Mouse (Mus musculus): Measurements from ENCODE around the gene Topbp1.

DNA sequence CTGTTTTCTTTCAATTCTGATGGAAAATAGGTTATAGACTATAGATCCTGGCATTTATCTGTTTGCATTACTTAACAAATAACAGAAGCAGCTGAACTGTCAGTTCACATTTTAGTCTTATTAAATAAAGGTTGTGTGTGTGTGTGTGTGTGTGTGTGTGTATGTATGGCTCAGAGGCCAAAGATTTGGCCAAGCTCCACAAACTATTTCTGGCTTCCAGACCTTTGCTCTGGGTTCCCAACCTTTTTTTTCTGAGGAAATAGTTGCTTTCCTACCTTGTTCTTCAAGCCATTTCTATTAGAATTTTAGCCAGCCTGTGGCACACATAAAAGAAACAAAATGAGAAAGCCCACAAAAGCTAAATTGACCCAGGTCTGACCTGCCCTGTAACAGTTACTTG, 43.8 kb downstream of the Topbp1 start:
- TF ChIP-seq MEF2A (IDR thresholded peaks at IDR 0.05; ENCODE audit: borderline replicate concordance, low read depth, low read length) (no peak), CHD1 (IDR thresholded peaks at IDR 0.05; ENCODE audit: low read depth, low read length) (no peak), POLR2A (IDR thresholded peaks at IDR 0.05; ENCODE audit: low read depth, low read length) (no peak), CTCF (conservative IDR thresholded peaks at IDR 0.05 in 1 of 2, IDR thresholded peaks at IDR 0.05 in 1 of 2; ENCODE audit: low read depth in 2 of 2, low read length in 2 of 2) (no peak), POLR2AphosphoS2 (IDR thresholded peaks at IDR 0.05; ENCODE audit: low read depth, low read length) (no peak), ETS1 (conservative IDR thresholded peaks at IDR 0.05; ENCODE audit: low read depth, low read length) (no peak), MAFK (IDR thresholded peaks at IDR 0.05; ENCODE audit: insufficient replicate concordance, low read length) (no peak), MXI1 (IDR thresholded peaks at IDR 0.05; ENCODE audit: low read depth, low read length) (no peak), E2F4 (IDR thresholded peaks at IDR 0.05; ENCODE audit: insufficient replicate concordance, low read depth, low read length) (no peak), ZNF384 (IDR thresholded peaks at IDR 0.05; ENCODE audit: low read depth, low read length) (no peak), SIN3A (IDR thresholded peaks at IDR 0.05; ENCODE audit: low read length) (no peak)

Data from CH12.LX (cell line).